Mouse (Mus musculus) ES-Bruce4 (cell line): ENCODE measurements around the gene Gm10160.

ENCODE experiments used
- CTCF ChIP-seq: IDR thresholded peaks from one replicate; pipeline ENCODE4 v1.8.1; 2011; ENCODE audit warnings: low read depth, low read length
- POLR2A ChIP-seq: IDR thresholded peaks from one replicate; pipeline ENCODE4 v1.8.1; 2011; ENCODE audit warnings: low read length; ENCODE audit not compliant: insufficient read depth

DNA sequence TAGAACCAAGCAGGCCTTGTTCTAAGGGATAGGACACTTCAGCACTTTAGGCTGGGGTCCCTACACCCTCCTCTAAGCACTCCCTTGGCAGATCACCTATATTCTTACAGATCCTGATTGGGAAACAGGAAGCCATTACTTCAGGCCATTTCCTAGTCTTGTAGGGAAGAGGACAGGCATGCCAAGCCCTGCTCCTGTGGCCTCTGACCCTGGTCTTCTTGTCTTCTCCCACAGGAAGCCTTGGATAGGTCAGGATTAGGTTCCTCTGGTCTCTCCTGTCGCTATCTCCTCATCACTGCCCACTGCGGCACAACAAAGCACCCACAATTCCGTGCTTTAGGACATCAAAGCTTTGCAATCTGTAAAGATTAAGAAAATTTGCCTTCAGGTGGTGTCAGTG is 3.9 kb downstream of the Gm10160 start:
- no peak for TF ChIP-seq POLR2A
- TF ChIP-seq CTCF, result no peak
